Mouse (Mus musculus) heart, postnatal 36 days (tissue): ENCODE results near the gene Smap1. TPM values are rescaled to one million over a fixed set of nuclear protein-coding genes. Genes with fewer than 3 reads are reported as not detected.
A peak's percentile ranks its signal among the peaks of the same experiment; 100 is the strongest.

Experiments used
- DNase-seq, 2 experiments: peaks; one replicate each; pipeline ENCODE4 v3.0.0; 2021 to 2022
- intact Hi-C: fragments of 180-260 bp; cut with DNase I; formaldehyde crosslinking; loops from one replicate; pipeline ENCODE4 v1.15.1; 2025
- total RNA-seq, 2 experiments: library from RNA; stranded (reverse); gene quantifications; 2 replicates each; pipeline ENCODE4 v1.2.3; 2021

Smap1 gene
- total RNA-seq, 2 experiments from 2014 or later = 21.1 to 24.0 TPM

DNA sequence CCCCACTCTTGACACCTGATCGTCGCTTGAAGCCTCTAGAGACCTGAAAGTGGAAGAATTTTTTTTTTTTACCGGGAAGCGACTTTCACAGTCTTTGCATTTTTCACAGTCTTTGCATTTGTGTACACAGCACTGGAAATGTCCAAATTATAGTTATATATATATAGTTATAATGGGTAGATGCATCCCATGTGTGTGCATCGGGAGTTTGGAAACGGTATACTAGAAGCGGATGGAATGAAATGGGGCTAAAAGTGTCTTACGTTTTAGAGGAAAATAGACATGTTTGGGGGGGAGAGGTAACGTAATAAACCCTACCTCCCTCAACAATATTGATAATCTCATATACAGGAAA is 390 bp upstream of the Smap1 start:
- DNase-seq = no peak
- intact Hi-C loops = loop anchor here (2.0 to 5.0 kb wide), 2 partner anchors 82 to 175 kb away; partner anchors contain the start of gene Sdhaf4

DNA sequence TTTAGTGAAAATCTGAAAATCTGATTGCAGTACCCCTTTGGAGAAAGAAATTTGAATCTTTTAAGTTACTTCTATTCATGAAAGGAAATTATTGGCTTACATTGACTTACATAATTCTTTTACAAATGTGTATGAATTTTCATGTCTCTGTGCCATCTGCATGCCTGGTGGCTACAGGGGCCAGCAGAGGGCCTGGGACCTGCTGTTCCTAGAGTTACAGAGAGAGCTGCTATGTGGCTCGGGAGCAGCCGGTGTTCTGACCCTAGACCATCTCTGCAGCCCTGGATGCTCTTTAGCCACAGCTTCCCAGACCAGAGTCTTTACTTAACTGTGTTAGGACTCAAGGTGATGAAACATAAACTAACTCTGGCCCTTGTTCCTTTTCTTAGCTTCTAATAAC is 1.8 kb downstream of the Smap1 start:
- intact Hi-C loops = loop anchor here (5.0 kb wide), 1 partner anchor 177 kb away; no protein-coding TSS in a partner anchor
- DNase-seq = peak in 1 of 2 experiments; percentile 11

DNA sequence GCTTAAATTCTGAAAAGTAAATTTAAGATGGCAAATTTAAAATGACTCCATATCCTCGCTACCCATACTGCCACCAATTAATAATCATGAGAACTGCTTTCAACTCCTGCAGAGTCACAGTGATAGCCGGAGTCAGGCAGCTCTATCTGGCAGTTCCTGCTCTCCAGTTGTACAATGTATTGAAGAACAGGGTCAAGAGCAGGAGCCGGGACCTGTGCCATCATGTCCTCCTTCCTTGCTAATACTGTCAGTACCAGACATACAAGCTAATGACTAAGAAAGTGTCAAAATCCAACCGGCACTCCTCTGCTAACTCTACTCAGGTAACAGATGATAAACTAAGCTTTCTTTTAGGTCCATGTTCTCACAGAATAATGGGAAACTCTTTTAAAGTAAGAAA is 3.0 kb downstream of the Smap1 start:
- no peak for DNase-seq
- intact Hi-C loops = loop anchor here (10.0 kb wide), 1 partner anchor 534 kb away; no protein-coding TSS in a partner anchor

DNA sequence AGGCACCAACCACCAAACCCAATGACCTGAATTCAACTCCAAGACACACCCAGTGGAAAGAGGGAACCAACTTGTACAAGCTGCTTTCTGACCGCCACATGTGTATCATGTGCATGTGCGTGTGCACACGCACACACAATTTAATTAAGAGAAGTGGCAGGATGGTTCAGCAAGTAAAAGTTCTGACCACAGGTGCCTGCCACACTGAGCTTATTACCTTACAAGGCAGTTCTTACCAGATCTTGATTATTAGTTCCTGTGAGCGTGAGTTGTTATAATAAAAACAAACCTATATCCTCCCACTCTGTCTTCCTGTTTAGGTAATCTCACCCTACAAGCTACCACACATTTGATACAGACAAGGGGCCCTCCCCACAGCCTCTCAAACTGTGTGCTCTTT is 6.6 kb downstream of the Smap1 start:
- intact Hi-C loops = loop anchor here (10.0 kb wide), 1 partner anchor 531 kb away; no protein-coding TSS in a partner anchor

DNA sequence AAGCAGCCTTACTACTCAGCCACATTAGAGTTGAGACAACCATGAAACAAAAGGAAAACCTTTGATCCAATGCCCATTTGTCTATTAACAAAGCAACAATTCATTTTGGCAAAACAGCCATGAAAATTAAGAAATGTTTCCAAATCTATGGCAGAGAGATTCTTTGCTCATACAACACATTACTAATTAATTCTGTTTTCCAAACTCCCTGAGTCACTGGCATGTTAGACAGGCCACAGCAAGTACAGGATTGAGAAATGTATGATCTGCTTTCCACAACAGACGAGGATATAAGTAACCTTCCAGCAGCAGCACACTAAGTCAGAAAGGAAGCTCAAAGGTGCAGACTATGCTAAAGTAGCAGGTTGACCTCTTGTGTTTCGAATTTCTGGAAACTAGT is 9.1 kb downstream of the Smap1 start:
- DNase-seq = no peak
- intact Hi-C loops = loop anchor here (10.0 kb wide), 1 partner anchor 528 kb away; no protein-coding TSS in a partner anchor

More for the DNA sequence above, 6.6 kb downstream of the Smap1 start:
- no peak for DNase-seq

DNA sequence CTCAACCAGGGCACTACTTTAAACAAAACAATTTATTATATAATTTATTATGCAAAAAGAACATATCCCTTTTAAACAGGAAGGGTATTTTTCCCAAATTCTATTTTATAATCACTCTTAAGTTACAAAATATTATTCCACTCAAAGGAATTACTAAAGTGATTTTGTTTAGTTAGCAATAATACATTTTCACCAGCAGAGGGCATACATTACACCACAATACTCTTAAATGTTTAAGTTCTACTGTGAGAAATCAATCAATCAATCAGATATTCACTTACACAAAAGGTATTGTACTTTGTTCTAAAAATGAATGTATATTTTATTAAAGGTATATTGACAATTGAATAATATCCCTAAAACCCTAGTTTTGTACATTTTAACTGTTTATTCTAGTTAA is 16.0 kb downstream of the Smap1 start:
- intact Hi-C loops = loop anchor here (2.0 to 5.0 kb wide), 2 partner anchors 101 to 127 kb away; partner anchors contain the start of gene Sdhaf4
- DNase-seq = no peak

DNA sequence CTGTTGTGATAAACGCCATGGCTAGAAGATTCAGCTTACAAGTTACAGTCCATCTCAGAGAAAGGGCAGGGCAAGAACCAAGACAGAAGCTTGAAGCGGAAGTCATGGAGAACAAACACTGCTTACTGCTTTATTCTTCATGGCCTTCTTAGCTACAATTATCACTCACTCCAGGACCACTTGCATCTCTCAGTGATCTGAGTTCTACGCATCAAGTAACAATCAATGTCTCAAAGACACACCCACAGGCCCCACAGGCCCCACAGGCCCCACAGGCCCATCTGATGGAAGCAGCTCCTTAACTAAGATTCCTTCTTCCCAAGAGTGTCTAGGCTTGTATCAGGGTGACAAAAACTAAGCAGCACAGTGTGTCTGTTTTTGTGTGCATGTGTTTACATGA is 18.8 kb downstream of the Smap1 start:
- DNase-seq = no peak
- intact Hi-C loops = no loop called here

DNA sequence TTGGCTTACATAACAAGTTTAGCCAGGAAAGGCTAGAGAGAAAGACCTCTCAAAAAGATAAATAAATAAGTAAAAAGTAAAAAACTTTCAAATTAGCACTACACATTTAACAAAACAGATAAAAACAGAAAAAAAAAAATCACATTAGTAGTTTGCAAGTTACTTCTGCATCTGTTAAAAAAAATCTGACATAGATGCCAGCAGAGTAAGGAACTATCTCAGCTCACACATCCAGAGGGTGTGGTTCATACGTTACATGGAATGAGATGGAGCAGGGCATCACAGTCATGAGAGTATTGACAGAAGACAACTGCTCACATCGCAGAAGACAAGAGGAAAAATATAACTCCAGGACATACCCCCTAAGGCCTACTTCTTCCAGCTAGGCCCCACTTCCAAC is 19.4 kb downstream of the Smap1 start:
- intact Hi-C loops = no loop called here
- DNase-seq = no peak

DNA sequence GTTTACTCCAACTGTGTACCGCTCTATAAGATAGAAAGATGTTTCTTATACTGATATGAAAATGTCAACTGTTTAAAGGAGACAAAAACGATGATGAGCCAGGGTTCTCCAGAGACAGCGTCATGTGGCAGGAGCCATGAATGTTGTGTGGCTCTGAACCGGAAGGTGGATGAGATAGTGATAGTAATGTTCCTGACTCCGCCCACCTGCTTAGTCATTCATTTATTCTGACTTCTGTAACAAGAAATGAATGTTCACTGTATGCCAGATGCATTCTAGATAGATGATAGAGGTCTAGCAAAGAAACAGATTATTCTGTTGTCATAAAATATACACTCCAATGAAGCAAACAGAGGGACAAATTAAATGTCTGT is 22.5 kb downstream of the Smap1 start:
- intact Hi-C loops = no loop called here
- no peak for DNase-seq

DNA sequence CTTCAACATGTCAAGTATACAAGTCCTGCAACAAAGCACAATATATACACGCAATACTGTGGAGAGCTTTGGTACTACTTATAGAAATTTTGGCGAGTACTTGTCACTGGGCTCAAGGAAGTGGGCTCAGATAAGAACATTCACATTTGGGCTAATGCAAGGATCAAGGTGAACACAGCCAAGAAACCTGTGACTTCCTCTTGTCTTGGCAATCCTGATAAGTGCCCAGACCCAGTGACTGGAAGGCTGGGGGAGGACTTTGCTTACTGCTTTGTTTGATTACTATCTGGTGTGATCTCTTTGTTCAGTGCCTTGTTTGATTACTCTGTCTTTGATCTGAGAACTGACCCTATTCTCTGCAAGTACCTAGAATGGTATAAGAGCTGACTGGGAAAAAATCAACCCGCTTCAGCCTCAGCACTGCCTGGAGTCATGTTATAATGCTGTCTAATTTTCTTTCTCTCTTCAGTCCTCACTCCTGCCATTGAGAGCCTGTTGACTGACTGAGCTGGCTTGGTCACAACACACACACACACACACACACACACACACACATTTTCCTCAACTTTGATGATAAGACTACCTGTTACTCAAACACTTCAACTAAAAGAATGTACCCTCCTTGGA is 23.0 kb downstream of the Smap1 start:
- DNase-seq = no peak
- intact Hi-C loops = no loop called here

DNA sequence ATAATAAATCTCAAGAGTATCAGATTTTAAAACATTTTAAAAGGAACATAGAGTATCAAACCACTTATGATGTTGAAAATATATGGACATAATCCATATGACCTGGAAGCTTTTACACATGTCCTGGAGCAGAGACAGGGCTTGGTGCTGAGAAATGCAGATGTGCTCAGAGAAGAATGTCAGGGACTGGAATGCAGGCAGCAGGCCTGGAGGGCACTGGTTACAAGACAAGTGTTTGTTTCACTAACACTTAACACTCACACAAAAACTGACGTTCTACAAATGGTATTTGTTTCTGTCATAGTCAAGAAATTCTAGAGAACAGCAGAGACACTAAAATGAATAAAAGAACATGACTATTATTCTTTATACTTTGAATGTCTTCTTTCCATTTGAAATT is 30.0 kb downstream of the Smap1 start:
- DNase-seq = no peak
- intact Hi-C loops = no loop called here

DNA sequence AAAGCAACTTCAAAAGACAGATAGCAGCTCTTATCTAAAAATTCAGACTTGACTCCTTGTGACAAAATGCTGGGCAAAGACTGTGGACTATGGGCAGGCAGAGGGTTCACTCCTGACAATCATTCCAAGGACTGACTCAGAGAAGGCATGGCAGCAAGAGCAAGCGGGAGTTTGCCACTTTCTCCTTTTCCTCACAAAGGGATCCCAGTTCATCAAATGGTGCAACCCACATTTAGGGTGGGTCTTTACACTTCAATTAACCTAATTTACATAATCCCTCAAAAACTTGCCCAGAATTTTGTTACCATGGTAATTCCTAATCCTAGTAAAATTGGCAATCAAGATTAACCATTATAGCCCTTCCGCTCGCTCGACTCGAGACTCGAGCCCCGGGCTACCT is 37.2 kb downstream of the Smap1 start:
- DNase-seq = no peak
- intact Hi-C loops = no loop called here

DNA sequence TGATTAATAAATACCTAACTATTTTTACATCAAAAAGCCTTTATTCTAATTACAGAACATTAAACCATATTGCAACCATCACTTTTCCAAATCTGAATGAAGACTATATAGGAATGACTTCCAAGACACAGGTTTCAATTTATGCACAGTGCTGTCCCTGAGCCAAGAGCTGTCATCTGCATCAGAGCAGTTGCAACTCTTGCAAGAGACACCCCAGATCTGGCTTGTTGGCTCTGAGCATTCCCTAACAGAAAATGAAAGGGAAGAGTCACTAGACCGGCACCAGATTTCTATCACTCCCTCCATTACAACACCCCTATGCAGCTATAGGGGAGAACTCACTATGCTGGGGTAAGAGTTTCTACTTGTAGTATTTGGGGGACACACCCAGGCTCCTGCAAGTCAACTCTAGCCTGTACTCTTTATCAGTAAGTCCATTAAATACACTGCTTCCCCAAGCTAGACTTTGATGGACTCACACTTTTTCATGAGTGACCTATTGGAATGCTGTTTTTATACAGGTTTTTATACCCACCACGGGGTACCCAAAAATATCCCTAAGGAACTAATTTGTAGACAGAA is 37.9 kb downstream of the Smap1 start:
- no peak for DNase-seq
- intact Hi-C loops = no loop called here

DNA sequence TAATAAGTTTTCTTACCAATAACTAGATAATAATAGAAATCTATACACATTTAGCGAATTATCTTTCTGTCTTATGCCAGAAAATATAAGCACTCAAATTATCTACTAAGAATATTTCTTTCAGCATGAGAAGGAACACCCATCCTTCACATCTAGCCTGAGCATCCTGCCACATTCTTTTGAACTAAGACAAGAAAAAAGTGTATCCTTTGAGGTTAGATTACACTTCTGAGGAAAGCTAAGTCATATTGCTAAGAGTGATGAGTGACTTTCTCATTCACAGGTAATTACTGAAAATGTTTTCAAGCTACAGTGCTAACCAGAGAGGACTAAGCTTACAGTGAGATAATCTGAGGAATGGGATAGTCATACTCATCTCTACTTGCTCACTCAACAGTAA is 39.4 kb downstream of the Smap1 start:
- intact Hi-C loops = no loop called here
- DNase-seq = no peak

DNA sequence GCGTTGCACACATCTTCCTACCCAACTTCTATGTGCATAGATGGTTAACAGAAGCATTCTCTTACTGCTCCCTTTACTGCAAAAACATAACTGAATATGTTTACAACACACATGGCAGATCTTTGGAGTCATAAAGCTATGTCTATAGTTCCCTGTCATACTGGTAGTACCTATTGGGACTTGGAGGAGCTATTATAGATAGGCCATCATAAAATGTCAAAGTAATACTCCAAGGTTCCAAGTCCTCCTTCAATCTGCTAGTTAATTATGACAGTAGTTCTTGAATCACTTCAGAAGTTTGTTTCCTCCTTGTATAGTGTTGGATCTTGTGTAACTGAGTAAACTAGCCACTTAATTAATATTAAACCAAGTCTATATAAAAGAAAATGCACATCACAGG is 49.9 kb downstream of the Smap1 start:
- intact Hi-C loops = no loop called here
- no peak for DNase-seq

DNA sequence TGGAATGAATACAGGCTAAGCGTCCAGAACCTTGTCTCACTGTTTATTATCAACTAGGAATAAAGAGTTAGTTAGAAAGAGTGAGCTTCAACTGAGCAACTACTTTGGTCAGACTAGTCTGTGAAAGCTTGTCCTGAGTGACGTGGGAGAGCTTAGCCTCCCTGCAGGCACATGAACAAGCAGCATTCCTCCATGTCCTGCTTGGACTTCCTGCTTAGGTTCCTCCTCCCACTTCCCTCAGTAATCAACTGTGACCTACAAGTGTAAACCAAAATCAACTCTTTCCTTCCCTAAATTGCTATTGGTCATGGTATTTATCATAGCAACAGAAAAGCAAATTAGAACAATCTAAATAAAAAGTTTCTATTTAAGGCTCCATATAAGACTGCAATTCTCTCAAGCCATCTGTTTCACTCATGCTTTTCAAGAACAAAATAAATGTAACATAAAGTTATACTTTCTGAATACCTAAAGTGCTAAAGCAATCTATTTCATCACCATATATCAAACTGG is 54.7 kb downstream of the Smap1 start:
- intact Hi-C loops = no loop called here
- DNase-seq = no peak

DNA sequence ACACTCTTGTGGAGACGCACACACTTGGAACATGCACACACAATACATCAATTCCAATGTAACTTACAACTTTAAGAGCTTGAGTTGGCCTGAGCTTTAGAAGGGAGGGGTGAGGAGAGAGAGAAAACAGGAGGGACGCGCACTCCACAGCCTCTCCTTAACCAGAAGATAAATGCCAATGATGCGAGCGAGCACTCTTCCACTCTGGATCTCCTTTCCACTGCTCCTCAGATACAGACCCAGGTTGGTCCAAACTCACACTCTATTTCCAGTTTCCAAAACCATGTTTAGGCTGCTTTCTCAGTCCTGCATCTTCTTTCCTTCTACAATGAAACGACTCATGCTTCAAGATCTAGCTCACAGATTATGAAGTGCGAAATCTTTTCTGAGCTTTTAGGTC is 56.6 kb downstream of the Smap1 start:
- intact Hi-C loops = no loop called here
- no peak for DNase-seq

DNA sequence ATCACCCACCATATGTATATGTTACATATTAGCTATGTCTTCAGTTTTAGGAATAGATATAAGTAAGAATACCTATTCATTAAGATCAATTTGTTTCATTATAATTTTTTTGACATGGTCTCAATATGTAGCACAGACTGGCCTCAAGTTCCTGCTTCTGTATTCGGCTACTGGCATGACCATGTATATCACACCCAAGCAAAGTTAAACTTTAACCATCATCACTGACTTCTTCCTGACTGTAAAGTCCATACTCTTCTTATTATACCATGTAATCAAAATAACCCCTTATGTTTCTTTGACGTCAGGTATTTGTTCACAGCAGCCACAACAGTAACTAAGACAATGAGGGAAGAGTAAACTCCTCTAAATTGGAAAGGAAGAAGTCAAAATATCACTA is 61.2 kb downstream of the Smap1 start:
- intact Hi-C loops = no loop called here
- no peak for DNase-seq

DNA sequence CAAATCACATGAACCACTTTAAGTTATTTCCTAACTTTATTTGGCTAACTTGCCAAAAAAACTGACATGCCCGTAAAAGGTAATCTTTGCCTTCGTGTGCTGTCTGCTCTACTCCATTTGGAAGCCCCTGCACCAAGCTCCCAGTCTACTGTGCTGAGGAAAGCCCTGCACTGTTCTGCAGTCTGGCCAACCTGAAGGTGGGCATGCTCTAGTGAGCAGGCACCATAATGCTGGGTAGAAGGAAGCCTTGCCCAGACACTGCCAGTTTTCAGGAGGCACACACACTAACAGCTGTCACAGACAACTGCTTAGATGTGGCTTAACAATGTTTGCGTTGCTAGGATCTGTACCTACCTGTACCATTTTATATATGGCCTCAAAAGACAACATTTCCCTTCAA is 66.5 kb downstream of the Smap1 start:
- intact Hi-C loops = no loop called here
- DNase-seq = no peak

DNA sequence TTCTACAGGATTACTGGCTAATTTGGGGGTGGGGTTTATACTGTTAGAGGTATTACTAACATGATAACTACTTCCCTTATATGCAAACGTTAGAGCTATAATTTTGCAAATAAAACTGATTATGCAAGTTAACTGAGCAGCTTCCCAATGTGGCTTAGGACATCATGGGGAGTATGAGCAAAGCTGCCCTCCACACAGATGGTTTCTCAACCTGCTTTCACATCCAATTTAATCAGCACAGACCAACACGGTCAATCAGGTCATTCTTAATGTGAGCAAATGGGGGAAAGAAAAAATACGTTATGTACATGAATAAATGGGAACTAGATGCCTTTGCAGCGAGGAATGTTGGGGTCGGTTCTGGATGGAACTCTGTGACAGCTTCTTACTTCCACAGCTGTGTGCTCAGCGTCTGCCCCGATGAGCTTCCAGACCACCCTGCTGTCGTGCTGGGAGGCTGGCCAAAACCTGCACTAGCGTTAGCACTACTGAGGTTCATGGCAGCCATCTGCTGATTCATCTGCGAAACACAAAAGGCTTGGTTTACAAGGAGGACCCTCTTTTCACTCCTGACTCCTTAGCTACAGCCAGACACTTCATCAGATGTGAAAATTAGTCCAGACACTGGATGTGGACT is 76.0 kb downstream of the Smap1 start:
- no peak for DNase-seq
- intact Hi-C loops = no loop called here

DNA sequence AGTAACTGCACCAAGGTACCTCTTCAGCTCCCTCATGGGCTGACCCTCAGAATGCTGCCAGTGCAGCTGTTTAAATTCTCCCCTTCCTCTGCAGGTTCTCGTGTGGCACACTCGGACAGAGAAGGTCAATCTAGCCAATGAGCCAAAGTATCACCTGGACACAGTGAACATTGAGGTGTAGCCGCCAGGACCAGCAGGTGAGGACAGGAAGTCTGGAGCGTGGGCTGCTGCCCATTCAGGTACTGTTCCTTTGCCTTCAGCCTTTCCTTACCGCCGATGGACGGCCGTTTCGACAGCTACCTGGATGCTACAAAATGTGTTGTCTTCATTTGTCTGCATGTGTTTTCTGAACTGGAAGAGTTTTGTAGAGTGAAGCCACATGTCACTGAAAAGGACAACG is 77.1 kb downstream of the Smap1 start:
- intact Hi-C loops = no loop called here
- DNase-seq = no peak

DNA sequence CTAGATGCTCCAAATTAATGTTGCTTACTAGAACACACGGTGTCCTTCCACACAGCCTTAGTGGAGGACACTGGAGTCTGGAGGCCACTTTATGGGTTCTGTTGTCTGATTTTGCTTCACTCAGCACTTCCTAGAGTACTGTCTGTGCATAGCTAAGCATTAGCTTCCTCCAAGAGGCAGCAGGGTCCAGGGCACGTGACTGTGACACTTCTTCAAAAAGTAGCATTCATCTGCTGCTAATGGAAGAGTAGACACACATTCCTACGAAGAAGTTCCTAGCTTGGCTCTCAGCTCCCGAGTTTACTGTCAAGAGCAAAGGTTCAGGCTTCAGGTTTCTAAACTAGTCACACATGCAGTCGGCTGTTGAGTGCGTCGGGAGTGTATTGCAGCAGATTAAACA is 78.3 kb downstream of the Smap1 start:
- no peak for DNase-seq
- intact Hi-C loops = no loop called here
